Mouse (Mus musculus) CH12F3 (cell line): ENCODE results near the gene Ifi206.
"Not testable (repeated sequence)": the region's sequence is repeated elsewhere in the genome, so short reads cannot be mapped to it uniquely, and the experiment has no call there.

Source experiments
- in situ Hi-C: fragments of 300-500 bp; cut with MboI; formaldehyde crosslinking; loops from 2 replicates; pipeline ENCODE4 v1.14.3; 2020; ENCODE audit warnings: low sequenced_read_pairs

The Ifi206 gene

GRCm38 (mm10) chr1:173490812-173491480 is at the start of gene Ifi206:
TSS of gene Ifi206 (minus strand) at chr1:173491041.
- in situ Hi-C loops, result not testable (repeated sequence)

GRCm38 (mm10) chr1:173535791-173536190 is 45.0 kb upstream of the Ifi206 start, which contains the start of gene Ifi214:
TSS of gene Ifi214 (minus strand) at chr1:173535957.
- in situ Hi-C loops, result not testable (repeated sequence)

GRCm38 (mm10) chr1:173521452-173521851 is 30.6 kb upstream of the Ifi206 start:
- in situ Hi-C loops, result no loop called here

- in situ Hi-C loops, result not testable (repeated sequence)
Measured at GRCm38 (mm10) chr1:173510595-173510994, 19.8 kb upstream of the Ifi206 start.

GRCm38 (mm10) chr1:173491483-173491882 is 642 bp upstream of the Ifi206 start:
- in situ Hi-C loops, result not testable (repeated sequence)

GRCm38 (mm10) chr1:173481182-173481574 is 9.7 kb downstream of the Ifi206 start:
- in situ Hi-C loops, result not testable (repeated sequence)

GRCm38 (mm10) chr1:173480399-173481181 is 10.3 kb downstream of the Ifi206 start:
- in situ Hi-C loops, result not testable (repeated sequence)

- in situ Hi-C loops, result loop anchor here (25.0 kb wide), 2 partner anchors 631 to 1006 kb away; partner anchors contain the start of genes Olfr427 and Olfr429
Measured at GRCm38 (mm10) chr1:173456761-173457160, 34.1 kb downstream of the Ifi206 start.

GRCm38 (mm10) chr1:173456139-173456754 is 34.6 kb downstream of the Ifi206 start:
- in situ Hi-C loops, result loop anchor here (25.0 kb wide), 2 partner anchors 631 to 1006 kb away; partner anchors contain the start of genes Olfr427 and Olfr429

- in situ Hi-C loops, result loop anchor here (25.0 kb wide), 2 partner anchors 636 to 1011 kb away; partner anchors contain the start of genes Olfr427 and Olfr429
Measured at GRCm38 (mm10) chr1:173451665-173452064, 39.2 kb downstream of the Ifi206 start.

GRCm38 (mm10) chr1:173450621-173451020 is 40.2 kb downstream of the Ifi206 start:
- in situ Hi-C loops, result loop anchor here (25.0 kb wide), 2 partner anchors 637 to 1012 kb away; partner anchors contain the start of genes Olfr427 and Olfr429

- in situ Hi-C loops, result no loop called here
Measured at GRCm38 (mm10) chr1:173447067-173447466, 43.8 kb downstream of the Ifi206 start.

- in situ Hi-C loops, result no loop called here
Measured at GRCm38 (mm10) chr1:173443061-173443460, 47.8 kb downstream of the Ifi206 start.

- in situ Hi-C loops, result no loop called here
Measured at GRCm38 (mm10) chr1:173441210-173441609, 49.6 kb downstream of the Ifi206 start.

- in situ Hi-C loops, result no loop called here
Measured at GRCm38 (mm10) chr1:173440681-173441080, 50.2 kb downstream of the Ifi206 start.

GRCm38 (mm10) chr1:173437161-173437953 is 53.5 kb downstream of the Ifi206 start:
- in situ Hi-C loops, result no loop called here

- in situ Hi-C loops, result no loop called here
Measured at GRCm38 (mm10) chr1:173432411-173432810, 58.4 kb downstream of the Ifi206 start.

- in situ Hi-C loops, result no loop called here
Measured at GRCm38 (mm10) chr1:173429995-173430699, 60.7 kb downstream of the Ifi206 start.

- in situ Hi-C loops, result no loop called here
Measured at GRCm38 (mm10) chr1:173427385-173427784, 63.5 kb downstream of the Ifi206 start.

- in situ Hi-C loops, result no loop called here
Measured at GRCm38 (mm10) chr1:173426345-173426744, 64.5 kb downstream of the Ifi206 start.
